Comparison of ENCODE assay signal across 9 mouse cellular contexts in genomic region chr3:98223783-98224580, GRCm38 (mm10). TPM values are rescaled to one million over a fixed set of nuclear protein-coding genes. Genes with fewer than 3 reads are reported as not detected.
DNase-seq lines count a peak whose midpoint lies in the region; ATAC-seq and TF ChIP-seq lines count a peak whose summit lies in the region.
"Had no signal": no experiment of that assay in that cellular context is flagged by ENCODE, and none has a peak within 500 bp of the region (broad histone marks: within the 10 kb centered on the region; RNA-seq: fewer than 3 reads in every experiment).

No protein-coding gene starts in this region.

- peak; percentile 53 for TF ChIP-seq CTCF in liver, embryonic 14.5 days (IDR thresholded peaks at IDR 0.05; ENCODE audit: low read depth)

- no peak overlapping the region for H3K9ac ChIP-seq in forebrain, embryonic 16.5 days (replicated peaks; ENCODE audit: low read depth, low read length)
- no peak overlapping the region for H3K9ac ChIP-seq in liver, embryonic 14.5 days (replicated peaks)
- H3K9ac ChIP-seq in neural tube, embryonic 15.5 days (replicated peaks), result no peak overlapping the region

- peak; percentile 74 for DNase-seq in ES-CJ7 (ENCODE audit: low read depth, low spot score)
- DNase-seq in cerebellum, adult 18-20 months, result peak; percentile 50 to 54
- peak; percentile 70 to 78 for DNase-seq in heart, postnatal 14 days
- peak; percentile 85 to 88 for DNase-seq in kidney, postnatal 4 days
- DNase-seq in liver, embryonic 14.5 days (ENCODE audit: low read depth in 3 of 3, low spot score in 3 of 3), result peak in 1 of 3 experiments; percentile 13
- peak; percentile 70 for DNase-seq in thymus, postnatal 4 days

- 0 out of 2 replicates have a peak, but pooled peaks cover 3% of the 10 kb centered on the region for H3K4me1 ChIP-seq in forebrain, embryonic 16.5 days (replicated peaks; ENCODE audit: control insufficient read depth, insufficient read depth, low read length)
- H3K4me1 ChIP-seq in liver, embryonic 14.5 days (replicated peaks; ENCODE audit: control insufficient read depth in 2 of 2, insufficient read depth in 2 of 2, low read length in 1 of 2), result peaks cover 0 to 7% of the 10 kb centered on the region in 2 experiments; a peak in 2 of 4 replicates
- peaks cover 3% of the 10 kb centered on the region; the same call in 1 of the 2 replicates for H3K4me1 ChIP-seq in neural tube, embryonic 15.5 days

- WGBS in forebrain, embryonic 16.5 days, result 6% methylated on average over 9 of the region's 9 CpGs
- 31% methylated on average over 9 of the region's 9 CpGs for WGBS in liver, embryonic 14.5 days (ENCODE audit: insufficient replicate concordance)
- 14% methylated on average over 9 of the region's 9 CpGs for WGBS in neural tube, embryonic 15.5 days

- H3K9me3 ChIP-seq in forebrain, embryonic 16.5 days (ENCODE audit: control insufficient read depth, low read length), result no peaks in the 10 kb centered on the region
- no peaks in the 10 kb centered on the region for H3K9me3 ChIP-seq in liver, embryonic 14.5 days (ENCODE audit: control insufficient read depth, low read length)
- no peaks in the 10 kb centered on the region for H3K9me3 ChIP-seq in neural tube, embryonic 15.5 days (replicated peaks)

- intact Hi-C loops in heart, postnatal 14 days (cut with DNase I), result loop anchor here (1.0 to 5.0 kb wide), 3 partner anchors 42 to 295 kb away; no protein-coding TSS in a partner anchor

- H3K36me3 ChIP-seq in forebrain, embryonic 16.5 days (ENCODE audit: control insufficient read depth, insufficient read depth), result no peaks in the 10 kb centered on the region
- no peaks in the 10 kb centered on the region for H3K36me3 ChIP-seq in liver, embryonic 14.5 days (replicated peaks; ENCODE audit: control insufficient read depth, insufficient read depth, low read depth)
- H3K36me3 ChIP-seq in neural tube, embryonic 15.5 days, result no peaks in the 10 kb centered on the region

- no peak overlapping the region for H3K27ac ChIP-seq in forebrain, embryonic 16.5 days (ENCODE audit: low read length)
- H3K27ac ChIP-seq in liver, embryonic 14.5 days, result no peak overlapping the region
- H3K27ac ChIP-seq in neural tube, embryonic 15.5 days (replicated peaks), result no peak overlapping the region

- no peaks in the 10 kb centered on the region for H3K27me3 ChIP-seq in forebrain, embryonic 16.5 days (replicated peaks; ENCODE audit: control insufficient read depth, insufficient read depth, low read length)
- no peaks in the 10 kb centered on the region for H3K27me3 ChIP-seq in liver, embryonic 14.5 days (ENCODE audit: control insufficient read depth, insufficient read depth, low read length)
- H3K27me3 ChIP-seq in neural tube, embryonic 15.5 days (replicated peaks), result no peaks in the 10 kb centered on the region

- H3K4me2 ChIP-seq in forebrain, embryonic 16.5 days (ENCODE audit: low read length), result no peak overlapping the region
- H3K4me2 ChIP-seq in liver, embryonic 14.5 days (ENCODE audit: low read depth), result no peak overlapping the region
- H3K4me2 ChIP-seq in neural tube, embryonic 15.5 days, result no peak overlapping the region

- no peak for TF ChIP-seq EP300 in liver, embryonic 14.5 days (IDR thresholded peaks at IDR 0.05; ENCODE audit: low read depth)

- peak; percentile 85 for ATAC-seq in forebrain, embryonic 16.5 days
- no peak for ATAC-seq in liver, embryonic 14.5 days (ENCODE audit: insufficient read depth)
- ATAC-seq in neural tube, embryonic 15.5 days (ENCODE audit: low FRiP score), result peak; percentile 86

- no peak overlapping the region for H3K4me3 ChIP-seq in forebrain, embryonic 16.5 days (replicated peaks; ENCODE audit: low read length)
- no peak overlapping the region for H3K4me3 ChIP-seq in liver, embryonic 14.5 days (ENCODE audit: insufficient read depth in 1 of 2, low read depth in 2 of 2, low read length in 2 of 2)
- H3K4me3 ChIP-seq in neural tube, embryonic 15.5 days (replicated peaks), result no peak overlapping the region
- H3K4me3 ChIP-seq: erythroblast, embryonic 14.5 days had no signal

RNA-seq across cellular contexts. Expression of gene Reg4, which starts 2.0 kb away (rescaled TPM):
- polyA plus RNA-seq in forebrain, embryonic 16.5 days (2015; fragmentation: Nextera tagmentation; extraction: Ambion mirVana), result not detected in 2 replicates
- total RNA-seq in heart, postnatal 14 days (2021), result not detected
- polyA plus RNA-seq in liver, embryonic 14.5 days (2012; rRNA removed), result not detected in 2 replicates
- not detected in 2 replicates for polyA plus RNA-seq in liver, embryonic 14.5 days (2014; fragmentation: Nextera tagmentation; extraction: Ambion mirVana)
- polyA plus RNA-seq in neural tube, embryonic 15.5 days (2015; fragmentation: Nextera tagmentation; extraction: Ambion mirVana), result 0.47 TPM in 1 of 2 replicates, not detected in the other
- polyA plus RNA-seq: erythroblast, embryonic 14.5 days had no signal

RNA-seq across cellular contexts. Expression of gene Hmgcs2, which starts 56.3 kb away (rescaled TPM):
- 10.8 and 12.8 TPM in 2 replicates for polyA plus RNA-seq in forebrain, embryonic 16.5 days (2015; fragmentation: Nextera tagmentation; extraction: Ambion mirVana)
- 10 to 100 TPM; 64.9 to 70.1 TPM for total RNA-seq in heart, postnatal 14 days (2021)
- 30.7 and 32.1 TPM in 2 replicates for polyA plus RNA-seq in liver, embryonic 14.5 days (2012; rRNA removed)
- polyA plus RNA-seq in liver, embryonic 14.5 days (2014; fragmentation: Nextera tagmentation; extraction: Ambion mirVana), result 81.2 and 85.7 TPM in 2 replicates
- polyA plus RNA-seq in neural tube, embryonic 15.5 days (2015; fragmentation: Nextera tagmentation; extraction: Ambion mirVana), result 15.3 and 17.7 TPM in 2 replicates
